Mouse (Mus musculus): ENCODE data around the gene Arhgap32. TPM values are rescaled to one million over a fixed set of nuclear protein-coding genes. Genes with fewer than 3 reads are reported as not detected.

The Arhgap32 gene
- polyA plus RNA-seq, 1 experiment = 2.6 TPM

DNA sequence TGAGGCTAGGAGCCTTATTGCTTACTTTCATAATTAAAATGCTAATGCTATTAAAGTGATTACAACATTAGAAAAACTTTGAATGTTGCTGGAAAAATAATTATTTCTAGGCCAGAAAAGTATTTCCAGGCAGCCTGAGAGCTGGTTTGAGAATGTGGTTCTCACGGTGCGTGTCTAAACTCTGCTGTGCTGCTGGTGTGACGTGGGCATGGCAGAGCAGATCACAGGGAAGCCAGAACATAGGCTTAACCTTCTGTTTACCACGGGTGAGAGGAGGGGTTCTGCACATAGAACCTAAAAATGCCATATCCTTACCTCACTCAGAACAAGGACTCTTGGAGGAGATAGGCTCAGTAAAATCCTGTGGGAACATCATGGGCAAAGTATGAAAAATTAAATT lies 18.8 kb upstream of the Arhgap32 start:
- TF ChIP-seq POLR2A (IDR thresholded peaks at IDR 0.05; ENCODE audit: borderline replicate concordance, control insufficient read depth, low read depth, low read length) (no peak), CTCF (IDR thresholded peaks at IDR 0.05; ENCODE audit: control insufficient read depth, insufficient read depth, low read length) (no peak)
- WGBS = 71% methylated on average over 4 of the region's 4 CpGs
- H3K4me1 ChIP-seq (ENCODE audit: control insufficient read depth, insufficient read depth, low read length) = no peaks in the 10 kb centered on the region; the same call in 1 of the 2 replicates
- no peak overlapping the region for H3K27ac ChIP-seq (ENCODE audit: control insufficient read depth, insufficient read depth, low read depth, low read length, poor library complexity)
- H3K4me3 ChIP-seq (replicated peaks; ENCODE audit: control insufficient read depth, low read depth, low read length) = no peak overlapping the region

GRCm38 (mm10) chr9:32098425-32099155 lies 17.3 kb upstream of the Arhgap32 start:
- Histone ChIP-seq H3K4me3 (replicated peaks; ENCODE audit: control insufficient read depth, low read depth, low read length) (no peak overlapping the region), H3K27ac (ENCODE audit: control insufficient read depth, insufficient read depth, low read depth, low read length, poor library complexity) (no peak overlapping the region), H3K4me1 (ENCODE audit: control insufficient read depth, insufficient read depth, low read length) (no peaks in the 10 kb centered on the region)
- TF ChIP-seq CTCF (IDR thresholded peaks at IDR 0.05; ENCODE audit: control insufficient read depth, insufficient read depth, low read length) (no peak), POLR2A (IDR thresholded peaks at IDR 0.05; ENCODE audit: borderline replicate concordance, control insufficient read depth, low read depth, low read length) (no peak)
- WGBS = 67% methylated on average over 9 of the region's 9 CpGs

GRCm38 (mm10) chr9:32100561-32100960 lies 15.4 kb upstream of the Arhgap32 start:
- no peaks in the 10 kb centered on the region for H3K4me1 ChIP-seq (ENCODE audit: control insufficient read depth, insufficient read depth, low read length)
- H3K4me3 ChIP-seq (replicated peaks; ENCODE audit: control insufficient read depth, low read depth, low read length) = no peak overlapping the region
- TF ChIP-seq POLR2A (IDR thresholded peaks at IDR 0.05; ENCODE audit: borderline replicate concordance, control insufficient read depth, low read depth, low read length) = no peak
- no peak for TF ChIP-seq CTCF (IDR thresholded peaks at IDR 0.05; ENCODE audit: control insufficient read depth, insufficient read depth, low read length)
- WGBS = 75% methylated on average over 8 of the region's 8 CpGs
- H3K27ac ChIP-seq (ENCODE audit: control insufficient read depth, insufficient read depth, low read depth, low read length, poor library complexity) = no peak overlapping the region

DNA sequence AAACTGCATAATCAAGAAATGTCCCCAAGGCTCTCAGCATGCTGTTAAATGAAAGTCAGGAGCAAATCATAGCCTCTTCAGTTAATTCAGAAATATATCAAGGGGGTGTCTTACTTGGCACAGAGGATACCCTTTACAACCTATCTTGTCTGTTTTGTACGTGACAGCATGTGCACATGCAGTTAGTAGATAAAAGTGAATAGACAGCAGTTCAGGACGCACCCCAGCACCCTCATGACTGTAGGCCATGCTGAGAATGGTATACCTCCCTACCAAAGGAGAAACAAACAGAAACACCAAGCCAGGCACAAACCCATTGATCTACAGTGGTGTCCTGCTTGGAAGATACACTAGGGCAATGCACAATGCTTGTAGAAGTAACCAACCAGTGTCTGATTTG lies 14.4 kb upstream of the Arhgap32 start:
- Histone ChIP-seq H3K4me3 (replicated peaks; ENCODE audit: control insufficient read depth, low read depth, low read length) (no peak overlapping the region), H3K27ac (ENCODE audit: control insufficient read depth, insufficient read depth, low read depth, low read length, poor library complexity) (no peak overlapping the region), H3K4me1 (ENCODE audit: control insufficient read depth, insufficient read depth, low read length) (no peaks in the 10 kb centered on the region)
- WGBS = 66% methylated on average over 2 of the region's 2 CpGs
- TF ChIP-seq CTCF (IDR thresholded peaks at IDR 0.05; ENCODE audit: control insufficient read depth, insufficient read depth, low read length) = no peak
- no peak for TF ChIP-seq POLR2A (IDR thresholded peaks at IDR 0.05; ENCODE audit: borderline replicate concordance, control insufficient read depth, low read depth, low read length)

DNA sequence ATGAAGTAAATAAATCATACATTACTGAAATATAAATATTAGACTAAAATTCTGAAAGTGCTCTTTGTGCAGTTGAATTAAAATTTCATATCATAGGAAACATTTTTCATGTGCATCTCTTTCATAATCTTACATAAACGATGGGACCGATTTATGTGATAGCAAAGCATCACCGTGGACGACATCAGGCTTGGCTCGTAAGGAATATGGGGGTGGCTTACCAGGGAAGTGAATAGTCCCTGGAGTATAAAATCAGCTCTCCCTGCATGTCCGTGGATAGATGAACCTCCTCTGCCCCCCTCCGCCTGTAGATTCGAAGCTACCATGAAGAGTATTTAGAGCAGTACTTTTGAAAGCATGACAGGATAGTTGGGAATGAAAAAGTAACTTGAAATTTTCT lies 11.3 kb upstream of the Arhgap32 start:
- Histone ChIP-seq H3K27ac (ENCODE audit: control insufficient read depth, insufficient read depth, low read depth, low read length, poor library complexity) (no peak overlapping the region), H3K4me1 (ENCODE audit: control insufficient read depth, insufficient read depth, low read length) (no peaks in the 10 kb centered on the region), H3K4me3 (replicated peaks; ENCODE audit: control insufficient read depth, low read depth, low read length) (no peak overlapping the region)
- TF ChIP-seq POLR2A (IDR thresholded peaks at IDR 0.05; ENCODE audit: borderline replicate concordance, control insufficient read depth, low read depth, low read length) (no peak), CTCF (IDR thresholded peaks at IDR 0.05; ENCODE audit: control insufficient read depth, insufficient read depth, low read length) (no peak)
- 87% methylated on average over 8 of the region's 8 CpGs for WGBS

GRCm38 (mm10) chr9:32110376-32110775 lies 5.6 kb upstream of the Arhgap32 start:
- WGBS = 83% methylated on average over 2 of the region's 2 CpGs
- no peak overlapping the region for H3K27ac ChIP-seq (ENCODE audit: control insufficient read depth, insufficient read depth, low read depth, low read length, poor library complexity)
- TF ChIP-seq POLR2A (IDR thresholded peaks at IDR 0.05; ENCODE audit: borderline replicate concordance, control insufficient read depth, low read depth, low read length) = no peak
- no peak for TF ChIP-seq CTCF (IDR thresholded peaks at IDR 0.05; ENCODE audit: control insufficient read depth, insufficient read depth, low read length)
- no peaks in the 10 kb centered on the region for H3K4me1 ChIP-seq (ENCODE audit: control insufficient read depth, insufficient read depth, low read length)
- H3K4me3 ChIP-seq (replicated peaks; ENCODE audit: control insufficient read depth, low read depth, low read length) = no peak overlapping the region

GRCm38 (mm10) chr9:32116272-32116671 lies 336 bp downstream of the Arhgap32 start:
- 69% methylated on average over 5 of the region's 5 CpGs for WGBS
- Histone ChIP-seq H3K27ac (ENCODE audit: control insufficient read depth, insufficient read depth, low read depth, low read length, poor library complexity) (no peak overlapping the region), H3K4me3 (replicated peaks; ENCODE audit: control insufficient read depth, low read depth, low read length) (no peak overlapping the region), H3K4me1 (ENCODE audit: control insufficient read depth, insufficient read depth, low read length) (peaks cover 2% of the 10 kb centered on the region; the same call in 1 of the 2 replicates)
- TF ChIP-seq POLR2A (IDR thresholded peaks at IDR 0.05; ENCODE audit: borderline replicate concordance, control insufficient read depth, low read depth, low read length) (no peak), CTCF (IDR thresholded peaks at IDR 0.05; ENCODE audit: control insufficient read depth, insufficient read depth, low read length) (no peak)

GRCm38 (mm10) chr9:32117876-32118275 lies 1.9 kb downstream of the Arhgap32 start:
- TF ChIP-seq CTCF (IDR thresholded peaks at IDR 0.05; ENCODE audit: control insufficient read depth, insufficient read depth, low read length) (no peak), POLR2A (IDR thresholded peaks at IDR 0.05; ENCODE audit: borderline replicate concordance, control insufficient read depth, low read depth, low read length) (no peak)
- 16% methylated on average over 4 of the region's 4 CpGs for WGBS
- no peak overlapping the region for H3K4me3 ChIP-seq (replicated peaks; ENCODE audit: control insufficient read depth, low read depth, low read length)
- peaks cover 2% of the 10 kb centered on the region; the same call in 1 of the 2 replicates for H3K4me1 ChIP-seq (ENCODE audit: control insufficient read depth, insufficient read depth, low read length)
- no peak overlapping the region for H3K27ac ChIP-seq (ENCODE audit: control insufficient read depth, insufficient read depth, low read depth, low read length, poor library complexity)

Data from bone marrow, adult 2 months (tissue).